Comparison of ENCODE assay signal across 8 mouse cellular contexts in the genomic region with DNA sequence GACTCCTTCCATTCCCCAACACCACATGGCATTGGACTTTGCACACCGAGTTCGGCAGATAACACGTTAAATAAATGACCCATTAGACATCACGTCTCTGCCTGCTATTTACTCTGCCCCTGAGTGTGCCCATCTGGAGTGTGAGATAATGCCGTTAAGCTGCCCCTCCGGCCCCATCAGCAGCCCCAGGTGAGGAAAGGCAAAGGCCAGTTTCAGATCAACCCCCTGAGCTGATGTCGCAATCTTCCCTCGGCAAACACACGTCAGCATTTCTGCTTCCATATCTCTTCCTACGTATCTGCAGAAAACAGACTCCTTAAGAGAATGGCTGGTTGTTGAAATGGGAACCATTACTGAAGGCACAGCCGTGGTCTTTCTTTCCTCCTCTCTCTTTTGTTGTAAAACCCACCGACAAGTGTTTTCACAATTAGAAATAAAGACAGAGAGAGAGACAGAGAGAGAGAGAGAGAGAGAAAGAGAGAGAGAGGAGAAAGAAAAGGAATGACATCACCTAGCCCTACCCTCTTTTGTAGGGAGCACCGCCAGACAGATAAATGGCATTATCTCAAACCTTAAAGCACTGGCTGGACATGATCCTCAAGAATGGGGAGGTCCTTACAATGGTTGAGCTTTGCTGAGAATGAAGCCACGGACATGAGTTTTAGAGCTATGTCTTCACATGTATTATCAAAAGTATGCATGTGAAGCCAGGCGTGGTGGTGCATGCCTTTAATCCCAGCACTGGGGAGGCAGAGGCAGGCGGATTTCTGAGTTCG. TPM values are rescaled to one million over a fixed set of nuclear protein-coding genes. Genes with fewer than 3 reads are reported as not detected.
DNase-seq lines count a peak whose midpoint lies in the region; ATAC-seq lines count a peak whose summit lies in the region.

No protein-coding gene starts in this region.

- WGBS in intestine, embryonic 16.5 days = 53% methylated on average over 17 of the region's 17 CpGs
- 33% methylated on average over 17 of the region's 17 CpGs for WGBS in lung, embryonic 16.5 days

- H3K9me3 ChIP-seq in intestine, embryonic 16.5 days (ENCODE audit: control insufficient read depth, low read length) = no peaks in the 10 kb centered on the region
- no peaks in the 10 kb centered on the region for H3K9me3 ChIP-seq in lung, embryonic 16.5 days (ENCODE audit: control insufficient read depth, low read length)

- DNase-seq in urinary bladder, postnatal 25 days (ENCODE audit: low spot score) = peak; percentile 18
- no peak for DNase-seq in urinary bladder, postnatal 10 days (ENCODE audit: low spot score)
- no peak for DNase-seq in cerebellum, adult 9-10 months
- DNase-seq in layer of hippocampus, postnatal 14 days (ENCODE audit: low spot score in 2 of 2) = no peak
- no peak for DNase-seq in retina, embryonic 14.5 days (ENCODE audit: low spot score)
- no peak for DNase-seq in adipocyte (ENCODE audit: low spot score)

- peak; percentile 97 for ATAC-seq in intestine, embryonic 16.5 days
- ATAC-seq in lung, embryonic 16.5 days (ENCODE audit: low read depth) = peak; percentile 49

- no peak overlapping the region for H3K4me3 ChIP-seq in intestine, embryonic 16.5 days (ENCODE audit: low read length)
- H3K4me3 ChIP-seq in lung, embryonic 16.5 days (ENCODE audit: low read length) = no peak overlapping the region

- H3K9ac ChIP-seq in intestine, embryonic 16.5 days (ENCODE audit: low read depth, low read length) = no peak overlapping the region
- no peak overlapping the region for H3K9ac ChIP-seq in lung, embryonic 16.5 days (ENCODE audit: low read length)

- peaks cover 5% of the 10 kb centered on the region; the same call in 1 of the 2 replicates for H3K4me1 ChIP-seq in intestine, embryonic 16.5 days (ENCODE audit: control insufficient read depth, insufficient read depth, low read length)
- H3K4me1 ChIP-seq in lung, embryonic 16.5 days (replicated peaks; ENCODE audit: control insufficient read depth, insufficient read depth, low read length) = peaks cover 7% of the 10 kb centered on the region; the same call in 1 of the 2 replicates

- no peak overlapping the region for H3K4me2 ChIP-seq in intestine, embryonic 16.5 days (ENCODE audit: low read depth, low read length)
- H3K4me2 ChIP-seq in lung, embryonic 16.5 days (ENCODE audit: low read depth, low read length) = peak overlapping the region; percentile 26

- H3K27me3 ChIP-seq in intestine, embryonic 16.5 days (replicated peaks; ENCODE audit: control insufficient read depth, insufficient read depth, low read length) = no peaks in the 10 kb centered on the region
- no peaks in the 10 kb centered on the region for H3K27me3 ChIP-seq in lung, embryonic 16.5 days (ENCODE audit: control insufficient read depth, insufficient read depth, low read depth, low read length)

- no peaks in the 10 kb centered on the region for H3K36me3 ChIP-seq in intestine, embryonic 16.5 days (ENCODE audit: control insufficient read depth, insufficient read depth, low read length)
- H3K36me3 ChIP-seq in lung, embryonic 16.5 days (ENCODE audit: control insufficient read depth, insufficient read depth, low read length) = no peaks in the 10 kb centered on the region

- H3K27ac ChIP-seq in intestine, embryonic 16.5 days (ENCODE audit: low read length) = peak overlapping the region; percentile 91
- no peak overlapping the region for H3K27ac ChIP-seq in lung, embryonic 16.5 days (ENCODE audit: low read length)

RNA-seq across cellular contexts. Expression of gene Agfg1, which starts 23.2 kb away (rescaled TPM):
- 14.1 and 31.8 TPM in 2 replicates for polyA plus RNA-seq in intestine, embryonic 16.5 days (2015; fragmentation: Nextera tagmentation; extraction: Ambion mirVana)
- polyA plus RNA-seq in lung, embryonic 16.5 days (2015; fragmentation: Nextera tagmentation; extraction: Ambion mirVana) = 30.8 and 31.4 TPM in 2 replicates
- 10 to 100 TPM; 80.4 to 83.2 TPM for total RNA-seq in layer of hippocampus, postnatal 14 days (2021)

RNA-seq across cellular contexts. Expression of gene Gm47791, which starts 45.1 kb away (rescaled TPM):
- polyA plus RNA-seq in intestine, embryonic 16.5 days (2015; fragmentation: Nextera tagmentation; extraction: Ambion mirVana) = not detected in 2 replicates
- polyA plus RNA-seq in lung, embryonic 16.5 days (2015; fragmentation: Nextera tagmentation; extraction: Ambion mirVana) = not detected in 2 replicates
- not detected for total RNA-seq in layer of hippocampus, postnatal 14 days (2021)

RNA-seq across cellular contexts. Expression of gene Tm4sf20, which starts 47.9 kb away (rescaled TPM):
- 201 and 234 TPM in 2 replicates for polyA plus RNA-seq in intestine, embryonic 16.5 days (2015; fragmentation: Nextera tagmentation; extraction: Ambion mirVana)
- polyA plus RNA-seq in lung, embryonic 16.5 days (2015; fragmentation: Nextera tagmentation; extraction: Ambion mirVana) = not detected in 2 replicates
- not detected for total RNA-seq in layer of hippocampus, postnatal 14 days (2021)

Comparison
In these comparisons a context has a peak if more than half of its experiments do, and no peak if none do; other contexts are left out.
1. RNA of gene Tm4sf20, which starts 47.9 kb away (polyA plus RNA-seq): 201 to 234 TPM in intestine, embryonic 16.5 days; not detected in lung, embryonic 16.5 days; every median in the first group is over 100 times any median in the second.